Mouse (Mus musculus): ENCODE data around the gene Tfap2d.

Gene Tfap2d

GRCm38 (mm10) chr1:19210215-19211032, 107.6 kb downstream of the Tfap2d start:
- CTCF ChIA-PET, result no interaction called here

DNA sequence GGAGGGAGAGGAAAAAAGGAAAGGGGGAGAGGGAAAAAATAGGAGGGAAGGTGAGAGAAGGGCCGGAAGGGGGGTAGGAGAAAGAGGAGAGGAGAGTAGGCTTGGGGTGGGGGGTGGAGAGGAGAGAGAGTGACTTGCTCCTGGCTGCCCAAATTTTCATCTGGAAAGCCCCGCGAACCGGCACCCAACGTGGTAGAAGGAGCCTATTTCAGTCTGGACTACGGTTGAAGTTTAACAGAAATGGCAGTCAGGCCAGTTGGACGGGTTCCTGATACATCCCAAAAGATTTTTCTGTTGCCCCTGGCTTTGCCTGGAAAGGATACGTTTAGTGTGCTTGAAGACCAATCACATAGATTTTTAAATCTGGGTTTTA, 108.2 kb downstream of the Tfap2d start:
- CTCF ChIA-PET, result no interaction called here

GRCm38 (mm10) chr1:19211546-19212154, 108.8 kb downstream of the Tfap2d start:
- CTCF ChIA-PET, result interaction anchor here (0.8 kb wide), 1 partner anchor 55 kb away, joined by 4 read pairs; no protein-coding TSS in a partner anchor

DNA sequence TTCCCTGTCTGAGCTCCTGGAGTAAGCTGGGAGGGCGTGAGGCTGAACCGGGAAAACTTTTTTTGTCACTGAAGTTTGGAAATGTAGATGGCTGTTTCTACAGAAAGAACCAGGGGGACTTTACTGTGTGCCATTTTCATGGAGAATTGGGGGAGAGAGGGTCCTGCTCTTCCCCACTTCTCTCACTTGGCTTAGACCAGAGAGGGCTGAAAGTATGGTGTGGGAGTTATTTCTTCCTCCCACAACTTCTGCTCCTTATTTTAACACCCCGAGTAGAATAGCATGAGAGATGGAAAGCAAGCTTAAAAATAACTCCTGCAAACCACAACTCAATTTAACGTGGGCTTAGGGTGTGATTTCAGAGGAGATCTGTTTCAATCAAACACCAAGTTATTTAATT, 109.9 kb downstream of the Tfap2d start:
- CTCF ChIA-PET, result no interaction called here

DNA sequence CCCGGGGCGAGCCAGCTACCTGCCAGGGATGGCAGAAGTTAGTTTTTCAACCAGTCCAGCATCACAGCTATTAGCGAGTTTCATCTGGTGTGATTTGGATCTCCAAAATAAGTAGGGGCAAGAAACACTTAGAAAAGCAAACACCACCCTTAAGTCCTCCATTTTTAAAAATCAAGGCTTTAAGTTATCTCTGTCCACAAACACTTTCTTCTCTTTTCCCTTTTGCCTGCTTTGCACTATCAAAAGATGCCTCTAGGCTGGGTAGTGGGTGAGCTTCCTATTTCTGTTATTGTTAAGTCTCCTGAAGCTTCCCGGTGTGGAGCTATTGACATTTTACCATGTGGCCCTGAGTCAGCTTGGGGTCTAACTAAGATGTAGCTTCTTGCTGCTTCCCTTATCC, 110.3 kb downstream of the Tfap2d start:
- CTCF ChIA-PET, result no interaction called here

DNA sequence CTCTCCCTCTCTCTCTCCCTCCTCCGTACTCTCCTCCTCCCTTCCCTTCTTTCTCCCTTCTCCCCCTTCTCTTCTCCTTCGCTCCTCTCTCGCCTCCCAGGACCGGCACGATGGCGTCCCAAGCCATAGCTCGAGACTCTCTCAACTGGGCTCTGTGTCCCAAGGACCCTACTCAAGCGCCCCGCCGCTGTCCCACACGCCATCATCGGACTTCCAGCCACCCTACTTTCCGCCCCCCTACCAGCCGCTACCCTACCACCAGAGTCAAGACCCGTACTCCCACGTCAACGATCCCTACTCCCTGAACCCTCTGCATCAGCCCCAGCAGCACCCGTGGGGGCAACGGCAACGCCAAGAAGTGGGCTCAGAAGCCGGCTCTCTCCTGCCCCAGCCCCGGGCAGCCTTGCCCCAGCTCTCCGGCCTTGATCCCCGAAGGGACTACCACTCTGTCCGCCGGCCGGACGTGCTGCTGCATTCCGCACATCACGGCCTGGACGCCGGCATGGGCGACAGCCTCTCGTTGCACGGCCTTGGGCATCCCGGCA, 111.1 kb downstream of the Tfap2d start:
- CTCF ChIA-PET, result no interaction called here
